Mouse (Mus musculus) lung, embryonic 16.5 days (tissue): ENCODE data around the gene Lypd5. TPM values are rescaled to one million over a fixed set of nuclear protein-coding genes. Genes with fewer than 3 reads are reported as not detected.
A peak's percentile ranks its signal among the peaks of the same experiment; 100 is the strongest.

Experiments
- ATAC-seq: fragments of 200-750 bp; cut with Nextera tagmentation; 2 replicates; pipeline ENCODE4 v1.8.0; 2017; ENCODE audit warnings: low read depth, mild to moderate bottlenecking, moderate library complexity
- H3K27ac ChIP-seq: fragments of 300-500 bp; sonication (generic); 2 replicates; pipeline ENCODE4 v1.5.1; 2014; ENCODE audit warnings: mild to moderate bottlenecking, control low read depth, low read length
- H3K27me3 ChIP-seq: fragments of 300-500 bp; sonication (generic); 2 replicates; pipeline ENCODE4 v1.6.1; 2014; ENCODE audit warnings: low read depth, low read length, mixed read lengths; ENCODE audit not compliant: control insufficient read depth, insufficient read depth
- H3K36me3 ChIP-seq: fragments of 300-500 bp; sonication (generic); 2 replicates; pipeline ENCODE4 v1.6.1; 2014; ENCODE audit warnings: low read length; ENCODE audit not compliant: control insufficient read depth, insufficient read depth
- H3K4me1 ChIP-seq: fragments of 300-500 bp; sonication (generic); replicated peaks from 2 replicates; pipeline ENCODE4 v1.6.1; 2014; ENCODE audit warnings: low read length, mixed read lengths; ENCODE audit not compliant: control insufficient read depth, insufficient read depth
- H3K4me2 ChIP-seq: fragments of 300-500 bp; sonication (generic); 2 replicates; pipeline ENCODE4 v1.6.1; 2014; ENCODE audit warnings: low read depth, low read length, control low read depth
- H3K4me3 ChIP-seq: fragments of 300-500 bp; sonication (generic); 2 replicates; pipeline ENCODE4 v1.5.1; 2014; ENCODE audit warnings: mild to moderate bottlenecking, low read length, control low read depth
- H3K9ac ChIP-seq: fragments of 300-500 bp; sonication (generic); 2 replicates; pipeline ENCODE4 v1.6.1; 2014; ENCODE audit warnings: low read length, control low read depth
- H3K9me3 ChIP-seq: fragments of 300-500 bp; sonication (generic); 2 replicates; pipeline ENCODE4 v1.6.1; 2016; ENCODE audit warnings: low read length; ENCODE audit not compliant: control insufficient read depth
- WGBS: fragments of 180-500 bp; shearing (Covaris S2); extraction: QIAGEN DNeasy Blood & Tissue Kit; methylation state at CpG from one replicate; pipeline ENCODE4 v1.1.7; 2014; 5-methylcytosine and 5-hydroxymethylcytosine counted together
- polyA plus RNA-seq: library from polyadenylated mRNA; unstranded; fragments of >200 nt; fragmentation: Nextera tagmentation; extraction: Ambion mirVana; gene quantifications from 2 replicates; pipeline ENCODE4 v1.2.1, GENCODE M21; 2015

The Lypd5 gene
- polyA plus RNA-seq, 1 experiment from 2014 or later = 0.06 TPM

GRCm38 (mm10) chr7:24389516-24390187 is 40.7 kb downstream of the Lypd5 start:
- H3K4me2 ChIP-seq = no peak overlapping the region
- H3K4me1 ChIP-seq = peaks cover 4% of the 10 kb centered on the region
- no peak overlapping the region for H3K9ac ChIP-seq
- no peak for ATAC-seq
- 60% methylated on average over 13 of the region's 13 CpGs for WGBS
- H3K27me3 ChIP-seq = no peaks in the 10 kb centered on the region
- H3K36me3 ChIP-seq = no peaks in the 10 kb centered on the region
- no peaks in the 10 kb centered on the region for H3K9me3 ChIP-seq
- H3K27ac ChIP-seq = no peak overlapping the region
- H3K4me3 ChIP-seq = no peak overlapping the region

- Histone ChIP-seq H3K4me1 (peaks cover 4% of the 10 kb centered on the region), H3K4me2 (no peak overlapping the region), H3K27me3 (no peaks in the 10 kb centered on the region), H3K36me3 (no peaks in the 10 kb centered on the region), H3K9me3 (no peaks in the 10 kb centered on the region), H3K27ac (no peak overlapping the region), H3K9ac (no peak overlapping the region), H3K4me3 (no peak overlapping the region)
- ATAC-seq = no peak
- 53% methylated on average over 7 of the region's 7 CpGs for WGBS
Measured at GRCm38 (mm10) chr7:24390512-24390911, 41.5 kb downstream of the Lypd5 start.

- whole genome bisulfite sequencing = 12% methylated on average over 5 of the region's 5 CpGs
- Histone ChIP-seq H3K9ac (no peak overlapping the region), H3K4me1 (peaks cover 4% of the 10 kb centered on the region), H3K4me3 (no peak overlapping the region), H3K4me2 (no peak overlapping the region; the same call in 1 of the 2 replicates), H3K36me3 (no peaks in the 10 kb centered on the region), H3K27me3 (no peaks in the 10 kb centered on the region), H3K27ac (no peak overlapping the region), H3K9me3 (no peaks in the 10 kb centered on the region)
- ATAC-seq = peak; percentile 70
Measured at GRCm38 (mm10) chr7:24391077-24391476, 42.1 kb downstream of the Lypd5 start.

- Histone ChIP-seq H3K4me2 (no peak overlapping the region), H3K27me3 (no peaks in the 10 kb centered on the region), H3K4me3 (no peak overlapping the region), H3K9me3 (no peaks in the 10 kb centered on the region), H3K4me1 (peaks cover 4% of the 10 kb centered on the region), H3K36me3 (no peaks in the 10 kb centered on the region), H3K9ac (no peak overlapping the region), H3K27ac (no peak overlapping the region)
- WGBS = 64% methylated on average over 2 of the region's 2 CpGs
- no peak for ATAC-seq
Measured at GRCm38 (mm10) chr7:24391687-24392086, 42.7 kb downstream of the Lypd5 start.

- H3K9me3 ChIP-seq = no peaks in the 10 kb centered on the region
- 82% methylated on average over 2 of the region's 3 CpGs for WGBS
- H3K27me3 ChIP-seq = no peaks in the 10 kb centered on the region
- H3K36me3 ChIP-seq = no peaks in the 10 kb centered on the region
- H3K4me2 ChIP-seq = no peak overlapping the region
- H3K9ac ChIP-seq = no peak overlapping the region
- no peak for ATAC-seq
- H3K27ac ChIP-seq = no peak overlapping the region
- H3K4me3 ChIP-seq = no peak overlapping the region
- H3K4me1 ChIP-seq = peaks cover 6% of the 10 kb centered on the region
Measured at GRCm38 (mm10) chr7:24394054-24394453, 45.1 kb downstream of the Lypd5 start.

GRCm38 (mm10) chr7:24394475-24395161 is 45.6 kb downstream of the Lypd5 start:
- H3K9me3 ChIP-seq = no peaks in the 10 kb centered on the region
- no peaks in the 10 kb centered on the region for H3K36me3 ChIP-seq
- no peak overlapping the region for H3K4me2 ChIP-seq
- H3K4me3 ChIP-seq = no peak overlapping the region
- H3K27me3 ChIP-seq = no peaks in the 10 kb centered on the region
- no peak for ATAC-seq
- H3K4me1 ChIP-seq = peaks cover 6% of the 10 kb centered on the region
- no peak overlapping the region for H3K9ac ChIP-seq
- 69% methylated on average over 15 of the region's 15 CpGs for WGBS
- no peak overlapping the region for H3K27ac ChIP-seq

GRCm38 (mm10) chr7:24396832-24397231 is 47.8 kb downstream of the Lypd5 start:
- no peaks in the 10 kb centered on the region for H3K27me3 ChIP-seq
- no peak overlapping the region for H3K4me3 ChIP-seq
- H3K4me1 ChIP-seq = peaks cover 2% of the 10 kb centered on the region; the same call in 1 of the 2 replicates
- 54% methylated on average over 11 of the region's 11 CpGs for WGBS
- no peaks in the 10 kb centered on the region for H3K9me3 ChIP-seq
- no peak overlapping the region for H3K27ac ChIP-seq
- H3K9ac ChIP-seq = no peak overlapping the region
- no peak overlapping the region for H3K4me2 ChIP-seq
- H3K36me3 ChIP-seq = no peaks in the 10 kb centered on the region
- ATAC-seq = no peak

- Histone ChIP-seq H3K36me3 (0 out of 2 replicates have a peak, but pooled peaks cover 5% of the 10 kb centered on the region), H3K4me1 (peaks cover 2% of the 10 kb centered on the region; the same call in 1 of the 2 replicates), H3K4me2 (no peak overlapping the region), H3K4me3 (no peak overlapping the region), H3K27me3 (no peaks in the 10 kb centered on the region), H3K9ac (no peak overlapping the region), H3K27ac (no peak overlapping the region), H3K9me3 (no peaks in the 10 kb centered on the region)
- ATAC-seq = no peak
- 94% methylated on average over 8 of the region's 8 CpGs for WGBS
Measured at GRCm38 (mm10) chr7:24398364-24398913, 49.4 kb downstream of the Lypd5 start.

- H3K9ac ChIP-seq = peak within 1 kb of the TSS; percentile 82
- ATAC-seq = peak; percentile 97
- H3K27me3 ChIP-seq = no peaks in the 10 kb centered on the region
- peaks cover 2% of the 10 kb centered on the region; the same call in 1 of the 2 replicates for H3K4me1 ChIP-seq
- 0 out of 2 replicates have a peak, but pooled peaks cover 5% of the 10 kb centered on the region for H3K36me3 ChIP-seq
- peak within 1 kb of the TSS; percentile 67 for H3K4me2 ChIP-seq
- H3K27ac ChIP-seq = peak within 1 kb of the TSS; percentile 98
- 2% methylated on average over 66 of the region's 66 CpGs for WGBS
- no peaks in the 10 kb centered on the region for H3K9me3 ChIP-seq
- peak within 1 kb of the TSS; percentile 68 for H3K4me3 ChIP-seq
Measured at GRCm38 (mm10) chr7:24399256-24400081, 50.5 kb downstream of the Lypd5 start, which contains the start of gene Smg9. Smg9 (plus strand) TSS chr7:24399619.
